Mouse (Mus musculus) limb, embryonic 15.5 days (tissue): ENCODE measurements around the gene Smco4. TPM values are rescaled to one million over a fixed set of nuclear protein-coding genes. Genes with fewer than 3 reads are reported as not detected.
"Not testable (repeated sequence)": the region's sequence is repeated elsewhere in the genome, so short reads cannot be mapped to it uniquely, and the experiment has no call there.

Source experiments
- ATAC-seq: fragments of 200-750 bp; cut with Nextera tagmentation; 2 replicates; pipeline ENCODE4 v1.8.0; 2017; ENCODE audit warnings: low read depth, moderate TSS enrichment; ENCODE audit not compliant: insufficient number of reproducible peaks, low FRiP score, low TSS enrichment
- H3K27ac ChIP-seq: fragments of 300-500 bp; sonication (generic); 2 replicates; pipeline ENCODE4 v1.5.1; 2015; ENCODE audit warnings: moderate library complexity, mild to moderate bottlenecking, inconsistent platforms
- H3K27me3 ChIP-seq: fragments of 300-500 bp; sonication (generic); 2 replicates; pipeline ENCODE4 v1.6.1; 2015; ENCODE audit warnings: inconsistent platforms
- H3K36me3 ChIP-seq: fragments of 300-500 bp; sonication (generic); 2 replicates; pipeline ENCODE4 v1.6.1; 2015; ENCODE audit warnings: inconsistent platforms
- H3K4me1 ChIP-seq: fragments of 300-500 bp; sonication (generic); 2 replicates; pipeline ENCODE4 v1.6.1; 2015; ENCODE audit warnings: inconsistent platforms
- H3K4me2 ChIP-seq: fragments of 300-500 bp; sonication (generic); 2 replicates; pipeline ENCODE4 v1.6.1; 2015; ENCODE audit warnings: mild to moderate bottlenecking, inconsistent platforms
- H3K4me3 ChIP-seq: fragments of 300-500 bp; sonication (generic); 2 replicates; pipeline ENCODE4 v1.5.1; 2015; ENCODE audit warnings: mild to moderate bottlenecking, inconsistent platforms
- H3K9ac ChIP-seq: fragments of 300-500 bp; sonication (generic); 2 replicates; pipeline ENCODE4 v1.6.1; 2015; ENCODE audit warnings: inconsistent platforms
- H3K9me3 ChIP-seq: fragments of 300-500 bp; sonication (generic); 2 replicates; pipeline ENCODE4 v1.6.1; 2016; ENCODE audit warnings: inconsistent platforms
- WGBS: fragments of 180-500 bp; shearing (Covaris S2); methylation state at CpG from one replicate; pipeline ENCODE4 v1.1.7; 2015; 5-methylcytosine and 5-hydroxymethylcytosine counted together
- polyA plus RNA-seq: library from polyadenylated mRNA; unstranded; fragments of >200 nt; fragmentation: Nextera tagmentation; extraction: Ambion mirVana; gene quantifications from 2 replicates; pipeline ENCODE4 v1.2.1, GENCODE M21; 2015

Gene Smco4
- polyA plus RNA-seq, 1 experiment from 2014 or later = 4.8 TPM

DNA sequence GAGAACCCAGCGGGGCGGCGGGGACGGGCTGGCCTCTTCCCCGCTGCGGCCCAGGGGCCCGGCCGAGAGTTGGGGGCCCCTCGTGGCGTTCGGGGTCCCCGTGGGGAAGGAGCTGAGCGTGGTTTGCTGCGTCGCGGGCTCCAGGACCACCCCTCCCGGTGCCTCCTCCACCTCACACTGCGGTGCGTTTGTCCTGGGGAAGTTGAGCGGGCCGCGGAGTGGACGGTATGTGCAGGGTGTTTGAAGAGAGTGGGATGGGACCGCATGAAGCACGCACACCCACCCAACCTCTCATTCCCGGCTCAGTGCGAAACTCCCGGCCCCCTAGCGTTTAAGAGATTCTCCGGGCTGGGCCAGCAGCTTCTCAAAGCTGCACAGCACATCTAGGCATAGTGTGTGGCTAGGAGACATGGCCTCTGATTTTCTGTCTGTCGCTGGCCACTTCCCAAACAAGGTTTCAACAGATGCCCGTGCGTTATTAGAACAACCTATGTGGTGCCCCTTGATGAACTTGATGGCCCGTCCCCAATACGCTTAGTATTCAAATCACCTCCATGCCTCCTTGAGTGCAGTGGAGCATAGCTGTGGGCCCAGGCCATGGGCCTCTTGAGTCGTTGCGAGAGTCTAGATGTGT, 810 bp downstream of the Smco4 start:
- H3K27ac ChIP-seq = peak overlapping the region; percentile 77
- H3K36me3 ChIP-seq = no peaks in the 10 kb centered on the region
- H3K4me1 ChIP-seq = peaks cover 35% of the 10 kb centered on the region
- H3K4me3 ChIP-seq = peak overlapping the region; percentile 81
- peak overlapping the region; percentile 86 for H3K4me2 ChIP-seq
- 4% methylated on average over 34 of the region's 37 CpGs for WGBS
- H3K9ac ChIP-seq = peak overlapping the region; percentile 88
- ATAC-seq = peak; percentile 62
- no peaks in the 10 kb centered on the region for H3K9me3 ChIP-seq
- no peaks in the 10 kb centered on the region; the same call in 1 of the 2 replicates for H3K27me3 ChIP-seq

DNA sequence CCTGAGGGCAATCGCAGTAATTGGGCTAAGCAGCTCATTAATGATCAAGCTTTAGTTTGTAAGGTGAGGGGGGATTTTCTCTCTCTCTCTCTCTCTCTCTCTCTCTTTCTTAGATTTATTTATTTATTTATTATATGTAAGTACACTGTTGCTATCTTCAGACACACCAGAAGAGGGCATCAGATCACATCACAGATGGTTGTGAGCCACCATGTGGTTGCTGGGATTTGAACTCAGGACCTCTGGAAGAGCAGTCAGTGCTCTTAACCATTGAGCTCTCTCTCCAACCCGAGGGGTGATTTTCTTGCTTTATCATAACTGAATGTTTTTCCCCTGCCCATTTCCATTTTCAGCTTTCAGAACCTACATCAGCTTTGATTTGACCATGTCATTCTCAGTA, 2.0 kb downstream of the Smco4 start:
- H3K4me1 ChIP-seq = peaks cover 35% of the 10 kb centered on the region
- H3K9ac ChIP-seq, H3K9me3 ChIP-seq, H3K27ac ChIP-seq, H3K4me3 ChIP-seq, ATAC-seq, H3K4me2 ChIP-seq, H3K27me3 ChIP-seq, H3K36me3 ChIP-seq: not testable (repeated sequence)
- WGBS = 93% methylated on average over 2 of the region's 2 CpGs

DNA sequence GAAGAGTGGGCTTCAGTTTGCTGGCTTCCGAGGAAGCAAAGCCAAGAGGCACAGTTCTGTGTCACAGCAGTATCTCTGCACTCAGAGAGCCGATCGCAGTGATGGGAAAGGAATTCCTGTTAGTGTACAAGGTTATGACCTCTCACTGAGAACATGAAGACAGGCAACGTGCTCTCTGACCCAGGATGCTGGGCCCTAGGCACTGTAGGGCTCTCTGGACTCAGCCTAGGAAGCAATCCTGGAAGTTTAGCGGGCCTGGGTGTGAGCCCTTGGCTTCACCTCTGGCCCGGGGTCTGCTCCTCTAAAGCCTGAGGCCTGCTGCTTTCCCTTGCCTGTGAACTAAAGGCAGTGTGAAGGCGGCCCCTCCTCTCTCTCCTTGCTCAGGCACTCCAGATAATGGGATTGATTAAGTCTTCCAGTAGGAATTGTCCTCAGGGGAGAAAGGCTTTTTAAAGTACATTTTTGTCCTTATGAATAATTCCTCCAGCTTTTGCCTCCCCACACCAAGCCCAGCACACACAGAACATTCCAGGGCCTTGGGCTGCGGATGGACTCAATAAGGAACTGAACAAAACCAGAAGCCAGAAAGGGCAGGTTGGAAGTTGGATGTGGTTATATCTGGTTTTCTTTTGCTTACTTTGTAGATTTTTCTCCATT, 2.8 kb downstream of the Smco4 start:
- ATAC-seq = no peak
- Histone ChIP-seq H3K4me1 (peaks cover 35% of the 10 kb centered on the region), H3K4me3 (no peak overlapping the region), H3K36me3 (no peaks in the 10 kb centered on the region), H3K27me3 (no peaks in the 10 kb centered on the region; the same call in 1 of the 2 replicates), H3K9ac (no peak overlapping the region), H3K4me2 (no peak overlapping the region), H3K9me3 (no peaks in the 10 kb centered on the region), H3K27ac (peak overlapping the region; percentile 50)
- 38% methylated on average over 8 of the region's 8 CpGs for WGBS

DNA sequence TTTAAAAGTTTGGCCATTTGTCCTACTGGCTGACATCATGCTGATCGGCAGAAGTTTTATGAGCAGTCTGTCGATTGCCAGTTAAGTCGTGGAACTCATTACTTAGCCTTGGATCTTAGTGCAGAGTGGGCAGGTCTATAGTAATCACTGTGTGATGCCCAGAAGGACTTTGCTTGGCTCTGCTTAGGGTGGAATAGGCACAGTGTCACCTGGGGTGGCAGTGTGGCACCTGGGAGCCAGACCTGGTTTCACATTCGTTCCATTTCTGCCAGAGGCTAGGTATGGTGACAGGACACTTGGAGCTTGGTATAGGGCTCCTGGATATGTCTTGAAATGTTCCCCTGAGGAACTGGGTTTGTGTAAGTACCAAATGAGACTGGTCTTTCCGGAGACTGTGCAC, 6.8 kb downstream of the Smco4 start:
- Histone ChIP-seq H3K4me1 (peaks cover 29% of the 10 kb centered on the region), H3K9me3 (no peaks in the 10 kb centered on the region)
- 40% methylated on average over 5 of the region's 5 CpGs for WGBS

DNA sequence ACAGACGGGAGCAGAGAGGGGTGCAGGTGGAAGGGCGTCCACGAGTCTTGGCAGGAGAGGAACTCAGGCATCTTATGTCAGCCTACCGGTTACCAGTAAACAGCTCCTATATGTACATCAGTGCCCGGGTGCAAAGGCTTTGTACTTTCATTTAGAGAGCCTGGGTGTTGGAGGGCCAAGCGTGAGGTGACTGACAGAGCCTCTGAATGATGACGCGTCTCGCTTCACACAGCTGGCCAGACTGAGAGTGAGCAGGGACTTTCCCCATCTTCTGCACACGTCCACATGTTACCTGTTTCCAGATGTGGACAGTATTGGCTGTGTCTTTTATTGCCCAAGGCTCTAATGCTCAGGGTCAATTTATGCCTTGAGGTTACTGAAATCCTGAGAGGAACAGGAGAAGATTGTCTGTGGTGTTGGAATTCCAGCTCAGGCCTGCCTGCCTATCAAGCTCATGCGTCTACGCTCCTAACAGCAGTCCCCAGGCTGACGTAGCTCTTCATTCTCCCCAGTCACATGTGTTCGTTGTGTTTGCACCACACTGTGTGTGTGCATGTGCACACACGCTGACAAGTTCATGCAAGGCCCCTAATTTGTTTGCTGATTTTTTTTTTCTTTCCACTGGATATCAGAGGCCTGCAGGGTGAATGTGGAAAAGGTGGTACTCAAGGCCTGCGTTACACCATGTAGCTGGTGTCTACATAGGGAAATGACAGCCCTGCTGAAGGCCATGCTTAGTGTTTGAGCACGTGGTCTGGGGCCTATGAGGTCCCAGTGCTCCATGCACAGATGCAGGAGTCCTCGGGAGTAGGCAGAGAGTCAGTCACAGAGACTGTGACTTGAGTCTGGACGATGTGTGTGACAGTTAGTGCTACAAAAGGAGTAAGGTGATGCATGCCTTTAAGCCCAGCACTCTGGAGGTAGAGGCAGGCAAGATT, 8.4 kb downstream of the Smco4 start:
- no peak for ATAC-seq
- Histone ChIP-seq H3K27ac (no peak overlapping the region), H3K4me1 (peaks cover 20% of the 10 kb centered on the region), H3K9ac (no peak overlapping the region), H3K27me3 (no peaks in the 10 kb centered on the region; the same call in 1 of the 2 replicates), H3K36me3 (no peaks in the 10 kb centered on the region), H3K4me3 (no peak overlapping the region), H3K9me3 (no peaks in the 10 kb centered on the region), H3K4me2 (no peak overlapping the region)
- 61% methylated on average over 19 of the region's 19 CpGs for WGBS

More for the DNA sequence above, 6.8 kb downstream of the Smco4 start:
- Histone ChIP-seq H3K4me3 (no peak overlapping the region), H3K27me3 (no peaks in the 10 kb centered on the region; the same call in 1 of the 2 replicates), H3K4me2 (no peak overlapping the region), H3K9ac (no peak overlapping the region), H3K36me3 (no peaks in the 10 kb centered on the region), H3K27ac (no peak overlapping the region)
- ATAC-seq = no peak

DNA sequence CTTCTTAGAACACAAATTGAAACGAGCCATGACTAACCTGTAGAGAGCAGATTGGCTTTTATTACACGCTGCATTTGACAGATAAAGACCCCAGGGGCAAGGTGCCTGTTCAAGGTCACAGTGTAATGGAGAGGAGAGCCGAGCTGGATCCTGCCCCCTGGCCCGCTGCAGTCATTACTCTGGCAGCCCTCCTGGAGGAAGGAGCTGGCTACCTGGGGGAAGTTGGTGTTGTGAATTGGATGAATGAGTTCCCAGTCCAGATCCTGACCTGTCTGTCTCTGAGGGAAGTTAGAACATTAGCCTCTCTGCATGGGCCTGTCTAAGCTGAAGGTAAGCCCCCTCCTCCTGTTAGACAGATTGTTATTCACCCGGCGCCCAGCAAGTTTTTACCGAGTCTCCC, 9.2 kb downstream of the Smco4 start:
- Histone ChIP-seq H3K9me3 (no peaks in the 10 kb centered on the region), H3K27me3 (no peaks in the 10 kb centered on the region; the same call in 1 of the 2 replicates), H3K9ac (no peak overlapping the region), H3K36me3 (no peaks in the 10 kb centered on the region), H3K4me3 (no peak overlapping the region), H3K4me2 (no peak overlapping the region), H3K27ac (no peak overlapping the region), H3K4me1 (peaks cover 15% of the 10 kb centered on the region)
- WGBS = 53% methylated on average over 7 of the region's 7 CpGs
- no peak for ATAC-seq

DNA sequence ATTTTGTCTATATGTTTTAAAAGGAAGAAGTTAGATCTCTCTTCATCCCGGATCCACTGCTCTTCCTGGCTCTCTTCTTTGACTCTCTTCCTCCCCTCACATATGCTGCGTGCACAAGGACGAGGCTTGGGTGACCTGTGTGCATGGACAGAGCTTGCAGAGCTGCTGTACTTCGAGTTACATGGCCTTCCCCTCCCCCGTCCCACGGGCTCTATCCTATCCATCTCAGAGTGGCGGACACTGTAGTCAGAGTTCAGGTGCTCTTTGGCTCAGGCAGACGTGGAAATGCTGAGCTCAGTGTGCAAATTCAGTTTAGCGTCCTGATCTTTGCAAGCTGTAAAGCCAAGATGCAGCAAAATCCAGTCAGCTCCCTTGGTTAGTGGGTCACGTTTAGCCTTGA, 10.1 kb downstream of the Smco4 start:
- H3K4me1 ChIP-seq = peaks cover 18% of the 10 kb centered on the region
- no peaks in the 10 kb centered on the region for H3K36me3 ChIP-seq
- H3K9me3 ChIP-seq = no peaks in the 10 kb centered on the region
- H3K9ac ChIP-seq = no peak overlapping the region
- H3K27me3 ChIP-seq = no peaks in the 10 kb centered on the region
- H3K4me2 ChIP-seq = no peak overlapping the region
- H3K27ac ChIP-seq = no peak overlapping the region
- no peak for ATAC-seq
- 72% methylated on average over 10 of the region's 10 CpGs for WGBS
- no peak overlapping the region for H3K4me3 ChIP-seq

DNA sequence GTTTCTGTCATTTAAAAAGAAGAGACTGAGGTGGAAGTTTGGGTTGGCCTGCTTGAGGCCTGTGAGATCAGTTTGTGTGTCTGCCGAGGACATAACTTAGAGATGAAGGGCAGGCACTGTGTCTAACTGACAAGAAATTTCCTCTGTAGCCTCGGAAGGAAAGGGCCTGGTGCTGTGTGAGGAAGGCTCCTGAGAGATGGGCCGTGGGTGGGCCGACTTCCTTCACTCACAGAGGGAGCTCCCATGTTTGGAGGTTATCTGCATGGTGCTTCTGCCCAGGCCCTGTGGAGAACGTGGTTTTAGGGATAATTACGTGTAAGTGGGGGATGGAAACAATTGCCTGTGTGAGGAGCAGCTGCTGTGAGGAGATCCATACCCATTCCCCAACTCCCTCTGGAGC, 10.6 kb downstream of the Smco4 start:
- peaks cover 18% of the 10 kb centered on the region for H3K4me1 ChIP-seq
- 61% methylated on average over 6 of the region's 6 CpGs for WGBS
- no peak overlapping the region for H3K4me2 ChIP-seq
- H3K9me3 ChIP-seq = no peaks in the 10 kb centered on the region
- no peak overlapping the region for H3K4me3 ChIP-seq
- no peaks in the 10 kb centered on the region for H3K27me3 ChIP-seq
- no peak overlapping the region for H3K27ac ChIP-seq
- no peak overlapping the region for H3K9ac ChIP-seq
- H3K36me3 ChIP-seq = no peaks in the 10 kb centered on the region
- no peak for ATAC-seq

DNA sequence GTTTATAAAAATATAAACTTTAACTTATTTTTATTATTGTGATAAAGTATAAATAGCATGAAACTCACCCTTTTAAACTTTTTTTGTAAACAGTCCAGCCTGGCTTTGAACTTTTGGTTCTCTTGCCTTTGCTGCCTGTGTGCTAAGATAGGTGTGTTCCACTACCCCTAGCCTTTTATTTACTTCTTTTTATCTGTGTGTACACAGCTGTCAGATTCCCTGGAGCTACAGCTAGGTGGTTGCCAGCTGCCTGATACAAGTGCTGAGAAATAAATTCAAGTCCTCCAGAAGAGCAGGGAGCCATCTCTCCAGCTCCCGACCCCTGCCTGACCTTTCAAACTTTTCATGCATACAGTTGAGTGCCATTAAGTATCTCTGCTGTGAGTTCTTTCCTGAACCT, 12.1 kb downstream of the Smco4 start:
- Histone ChIP-seq H3K4me3 (no peak overlapping the region), H3K9me3 (no peaks in the 10 kb centered on the region), H3K27ac (no peak overlapping the region), H3K36me3 (no peaks in the 10 kb centered on the region), H3K9ac (no peak overlapping the region), H3K4me2 (no peak overlapping the region), H3K27me3 (no peaks in the 10 kb centered on the region), H3K4me1 (peaks cover 18% of the 10 kb centered on the region)
- WGBS = 64% methylated on average over 1 of the region's 1 CpGs
- ATAC-seq = no peak

DNA sequence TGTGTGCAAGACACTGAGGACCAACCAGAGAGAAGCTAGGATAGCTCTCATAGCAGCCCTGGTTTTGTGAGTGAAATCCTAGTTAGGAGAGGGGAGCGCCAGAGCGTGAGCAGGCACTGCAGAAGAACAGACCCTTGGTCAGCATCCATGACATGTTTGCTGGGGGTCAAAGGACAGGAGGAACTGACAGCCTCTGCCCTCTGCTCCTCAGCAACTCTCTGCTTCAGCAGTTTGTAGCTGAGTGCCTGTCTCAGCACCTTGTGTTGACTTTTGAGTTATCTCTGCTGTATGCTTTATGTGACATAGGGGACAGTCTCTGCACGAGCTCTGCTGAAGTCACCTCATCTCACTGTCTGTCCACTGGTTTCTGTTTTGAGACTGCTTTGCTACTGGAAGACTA, 13.6 kb downstream of the Smco4 start:
- H3K27ac ChIP-seq = no peak overlapping the region
- peaks cover 19% of the 10 kb centered on the region for H3K4me1 ChIP-seq
- ATAC-seq = no peak
- no peak overlapping the region for H3K9ac ChIP-seq
- no peaks in the 10 kb centered on the region for H3K36me3 ChIP-seq
- H3K4me3 ChIP-seq = no peak overlapping the region
- H3K4me2 ChIP-seq = no peak overlapping the region
- H3K27me3 ChIP-seq = no peaks in the 10 kb centered on the region
- 82% methylated on average over 3 of the region's 3 CpGs for WGBS
- no peaks in the 10 kb centered on the region for H3K9me3 ChIP-seq

DNA sequence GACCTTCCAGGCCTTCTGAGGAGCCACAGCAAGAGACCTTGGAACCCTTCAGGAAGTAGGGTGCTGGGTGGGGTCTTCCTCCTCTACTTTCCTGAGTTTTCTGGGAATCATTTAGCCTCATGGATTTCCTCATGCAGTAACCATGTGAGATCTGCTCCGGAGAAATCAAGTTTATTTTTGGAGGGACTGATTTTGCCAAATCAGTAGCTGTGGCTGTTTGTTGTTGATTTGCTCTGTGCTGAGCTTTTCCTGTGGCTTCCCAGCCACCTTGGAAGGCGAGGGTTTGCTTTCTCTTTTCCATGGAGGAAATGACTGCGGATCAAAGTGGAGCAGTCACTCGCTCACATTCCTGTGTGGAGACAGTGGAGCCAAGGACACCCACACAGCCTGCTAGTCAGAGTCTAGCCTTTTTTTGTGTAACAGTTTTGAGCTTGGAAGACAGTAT, 14.2 kb downstream of the Smco4 start:
- ATAC-seq = no peak; the same call in 1 of the 2 replicates
- Histone ChIP-seq H3K27ac (peak overlapping the region; percentile 38; the same call in 1 of the 2 replicates), H3K4me2 (no peak overlapping the region), H3K36me3 (no peaks in the 10 kb centered on the region), H3K4me3 (no peak overlapping the region), H3K27me3 (no peaks in the 10 kb centered on the region), H3K9ac (no peak overlapping the region), H3K9me3 (no peaks in the 10 kb centered on the region), H3K4me1 (peaks cover 19% of the 10 kb centered on the region)
- 50% methylated on average over 4 of the region's 4 CpGs for WGBS

DNA sequence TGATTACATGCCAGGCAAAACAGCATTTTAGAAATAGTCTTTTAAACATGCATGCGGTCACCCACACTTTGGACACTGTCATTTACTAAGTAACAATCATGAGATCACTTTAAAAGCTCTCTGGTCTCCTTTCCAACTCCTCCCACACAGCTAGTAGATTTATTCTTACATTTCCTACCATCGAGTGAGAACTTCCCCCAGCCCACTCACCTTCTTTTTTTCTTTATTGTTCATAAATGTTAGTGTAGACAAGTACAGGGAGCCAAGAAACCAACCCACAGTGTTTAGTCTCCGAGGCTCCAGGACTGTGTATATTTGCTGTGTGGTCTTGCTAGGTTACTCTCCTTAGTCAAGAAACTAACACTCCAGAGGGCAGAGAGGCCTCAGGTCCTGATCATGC, 16.1 kb downstream of the Smco4 start:
- H3K9me3 ChIP-seq = no peaks in the 10 kb centered on the region
- no peak for ATAC-seq
- H3K9ac ChIP-seq = no peak overlapping the region
- WGBS = 69% methylated on average over 3 of the region's 3 CpGs
- no peak overlapping the region for H3K4me3 ChIP-seq
- no peak overlapping the region for H3K4me2 ChIP-seq
- H3K36me3 ChIP-seq = no peaks in the 10 kb centered on the region
- peaks cover 13% of the 10 kb centered on the region; the same call in 1 of the 2 replicates for H3K4me1 ChIP-seq
- H3K27ac ChIP-seq = no peak overlapping the region
- no peaks in the 10 kb centered on the region for H3K27me3 ChIP-seq
